Mouse (Mus musculus) intestine, embryonic 14.5 days (tissue): ENCODE data around the gene Gm10972. TPM values are rescaled to one million over a fixed set of nuclear protein-coding genes. Genes with fewer than 3 reads are reported as not detected.
"Not testable (repeated sequence)": the region's sequence is repeated elsewhere in the genome, so short reads cannot be mapped to it uniquely, and the experiment has no call there.

ENCODE experiments used
- ATAC-seq: fragments of 200-750 bp; cut with Nextera tagmentation; replicated peaks from 2 replicates; pipeline ENCODE4 v1.8.0; 2017; ENCODE audit warnings: low read depth, moderate number of reproducible peaks, moderate TSS enrichment, moderate library complexity; ENCODE audit not compliant: low FRiP score, low TSS enrichment
- DNase-seq: peaks from one replicate; pipeline ENCODE4 v3.0.0-alpha.2; 2018; ENCODE audit warnings: low spot score
- H3K27ac ChIP-seq: fragments of 300-500 bp; sonication (generic); 2 replicates; pipeline ENCODE4 v1.5.1; 2014; ENCODE audit warnings: low read depth, mild to moderate bottlenecking, control low read depth
- H3K27me3 ChIP-seq: fragments of 300-500 bp; sonication (generic); replicated peaks from 2 replicates; pipeline ENCODE4 v1.6.1; 2014; ENCODE audit warnings: low read length, control low read depth; ENCODE audit not compliant: control insufficient read depth, insufficient read depth
- H3K36me3 ChIP-seq: fragments of 300-500 bp; sonication (generic); 2 replicates; pipeline ENCODE4 v1.6.1; 2014; ENCODE audit warnings: low read length, control low read depth; ENCODE audit not compliant: control insufficient read depth, insufficient read depth
- H3K4me1 ChIP-seq: fragments of 300-500 bp; sonication (generic); replicated peaks from 2 replicates; pipeline ENCODE4 v1.6.1; 2014; ENCODE audit warnings: low read length, control low read depth, mixed read lengths; ENCODE audit not compliant: control insufficient read depth, insufficient read depth
- H3K4me2 ChIP-seq: fragments of 300-500 bp; sonication (generic); 2 replicates; pipeline ENCODE4 v1.6.1; 2014; ENCODE audit warnings: low read length
- H3K4me3 ChIP-seq: fragments of 300-500 bp; sonication (generic); 2 replicates; pipeline ENCODE4 v1.5.1; 2014; ENCODE audit warnings: low read depth, low read length, control low read depth, mixed read lengths
- H3K9ac ChIP-seq: fragments of 300-500 bp; sonication (generic); 2 replicates; pipeline ENCODE4 v1.6.1; 2014; ENCODE audit warnings: mild to moderate bottlenecking, low read length
- H3K9me3 ChIP-seq: fragments of 300-500 bp; sonication (generic); 2 replicates; pipeline ENCODE4 v1.6.1; 2016; ENCODE audit warnings: low read length, control low read depth; ENCODE audit not compliant: control insufficient read depth
- WGBS: fragments of 180-500 bp; shearing (Covaris S2); extraction: QIAGEN DNeasy Blood & Tissue Kit; methylation state at CpG from one replicate; pipeline ENCODE4 v1.1.7; 2014; 5-methylcytosine and 5-hydroxymethylcytosine counted together
- polyA plus RNA-seq: library from polyadenylated mRNA; unstranded; fragments of >200 nt; fragmentation: Nextera tagmentation; extraction: Ambion mirVana; gene quantifications from 2 replicates; pipeline ENCODE4 v1.2.1, GENCODE M21; 2014

The Gm10972 gene
- polyA plus RNA-seq, 1 experiment from 2014 or later = not detected

GRCm38 (mm10) chr3:94675101-94675500 lies 32.2 kb downstream of the Gm10972 start:
- ATAC-seq, H3K4me1 ChIP-seq, H3K27ac ChIP-seq, H3K4me2 ChIP-seq, H3K36me3 ChIP-seq, H3K27me3 ChIP-seq, H3K4me3 ChIP-seq, DNase-seq, H3K9me3 ChIP-seq, H3K9ac ChIP-seq: not testable (repeated sequence)
- WGBS = 80% methylated on average over 9 of the region's 9 CpGs

- Histone ChIP-seq H3K36me3 (no peaks in the 10 kb centered on the region), H3K27me3 (no peaks in the 10 kb centered on the region), H3K27ac (no peak overlapping the region), H3K4me2 (no peak overlapping the region), H3K9ac (no peak overlapping the region), H3K4me3 (no peak overlapping the region), H3K9me3 (no peaks in the 10 kb centered on the region), H3K4me1 (no peaks in the 10 kb centered on the region)
- DNase-seq (no peak), ATAC-seq (peak; percentile 41; the same call in 1 of the 2 replicates)
- WGBS = 71% methylated on average over 8 of the region's 8 CpGs
Measured at GRCm38 (mm10) chr3:94679351-94679841, 36.5 kb downstream of the Gm10972 start.

GRCm38 (mm10) chr3:94680032-94680431 lies 37.1 kb downstream of the Gm10972 start:
- H3K9ac ChIP-seq, H3K27ac ChIP-seq, H3K4me3 ChIP-seq, H3K4me1 ChIP-seq, H3K27me3 ChIP-seq, H3K4me2 ChIP-seq, H3K36me3 ChIP-seq, DNase-seq, H3K9me3 ChIP-seq, ATAC-seq: not testable (repeated sequence)
- WGBS = 87% methylated on average over 12 of the region's 12 CpGs

GRCm38 (mm10) chr3:94680783-94681182 lies 37.9 kb downstream of the Gm10972 start:
- 81% methylated on average over 16 of the region's 16 CpGs for WGBS
- H3K4me2 ChIP-seq = no peak overlapping the region
- no peak overlapping the region for H3K4me3 ChIP-seq
- no peaks in the 10 kb centered on the region for H3K36me3 ChIP-seq
- H3K9me3 ChIP-seq = no peaks in the 10 kb centered on the region
- no peak for DNase-seq
- H3K4me1 ChIP-seq = no peaks in the 10 kb centered on the region
- no peak overlapping the region for H3K9ac ChIP-seq
- no peak overlapping the region for H3K27ac ChIP-seq
- peak; percentile 51; the same call in 1 of the 2 replicates for ATAC-seq
- no peaks in the 10 kb centered on the region for H3K27me3 ChIP-seq

GRCm38 (mm10) chr3:94683646-94684045 lies 40.7 kb downstream of the Gm10972 start:
- H3K27me3 ChIP-seq = no peaks in the 10 kb centered on the region
- H3K9me3 ChIP-seq = no peaks in the 10 kb centered on the region
- no peak overlapping the region for H3K4me2 ChIP-seq
- 71% methylated on average over 6 of the region's 6 CpGs for WGBS
- ATAC-seq (no peak), DNase-seq (no peak)
- H3K36me3 ChIP-seq = no peaks in the 10 kb centered on the region
- H3K27ac ChIP-seq = no peak overlapping the region
- no peaks in the 10 kb centered on the region for H3K4me1 ChIP-seq
- no peak overlapping the region for H3K9ac ChIP-seq
- no peak overlapping the region for H3K4me3 ChIP-seq

- H3K4me1 ChIP-seq, H3K9ac ChIP-seq, H3K9me3 ChIP-seq, H3K4me3 ChIP-seq, H3K27me3 ChIP-seq, H3K4me2 ChIP-seq, DNase-seq, ATAC-seq, H3K36me3 ChIP-seq, H3K27ac ChIP-seq: not testable (repeated sequence)
- WGBS = 86% methylated on average over 8 of the region's 8 CpGs
Measured at GRCm38 (mm10) chr3:94685989-94686772, 43.3 kb downstream of the Gm10972 start.

GRCm38 (mm10) chr3:94688698-94689097 lies 45.8 kb downstream of the Gm10972 start:
- not testable (repeated sequence) for H3K27me3 ChIP-seq, H3K4me3 ChIP-seq, H3K4me2 ChIP-seq, ATAC-seq, H3K9ac ChIP-seq, DNase-seq, H3K27ac ChIP-seq, H3K9me3 ChIP-seq, H3K4me1 ChIP-seq, H3K36me3 ChIP-seq
- WGBS = 83% methylated on average over 3 of the region's 3 CpGs

GRCm38 (mm10) chr3:94689195-94689594 lies 46.3 kb downstream of the Gm10972 start:
- H3K4me3 ChIP-seq, DNase-seq, H3K9me3 ChIP-seq, H3K4me1 ChIP-seq, H3K36me3 ChIP-seq, H3K9ac ChIP-seq, H3K4me2 ChIP-seq, H3K27ac ChIP-seq, ATAC-seq, H3K27me3 ChIP-seq: not testable (repeated sequence)
- WGBS = 72% methylated on average over 1 of the region's 1 CpGs

GRCm38 (mm10) chr3:94690162-94690561 lies 47.2 kb downstream of the Gm10972 start:
- H3K9ac ChIP-seq, H3K4me3 ChIP-seq, ATAC-seq, H3K27me3 ChIP-seq, H3K4me1 ChIP-seq, H3K27ac ChIP-seq, H3K9me3 ChIP-seq, H3K36me3 ChIP-seq, DNase-seq, H3K4me2 ChIP-seq: not testable (repeated sequence)
- WGBS = 45% methylated on average over 6 of the region's 6 CpGs
